Mouse (Mus musculus) limb, embryonic 13.5 days (tissue): ENCODE measurements at regions not wholly inside any gene's neighbourhood (a gene's known extent, or its start where the extent isn't known, plus 50 kb on each side); places are given as distances from the start of the nearest gene placed in this dataset.
"Not testable (repeated sequence)": the region's sequence is repeated elsewhere in the genome, so short reads cannot be mapped to it uniquely, and the experiment has no call there.

ENCODE experiments used
- ATAC-seq: fragments of 200-750 bp; cut with Nextera tagmentation; 2 replicates; pipeline ENCODE4 v1.8.0; 2017; ENCODE audit warnings: low read depth, moderate number of reproducible peaks, moderate TSS enrichment; ENCODE audit not compliant: low FRiP score
- H3K27ac ChIP-seq: fragments of 300-500 bp; sonication (generic); 2 replicates; pipeline ENCODE4 v1.5.1; 2015; ENCODE audit warnings: inconsistent platforms, mild to moderate bottlenecking, moderate library complexity
- H3K27me3 ChIP-seq: fragments of 300-500 bp; sonication (generic); 2 replicates; pipeline ENCODE4 v1.6.1; 2015; ENCODE audit warnings: mild to moderate bottlenecking, inconsistent platforms
- H3K36me3 ChIP-seq: fragments of 300-500 bp; sonication (generic); 2 replicates; pipeline ENCODE4 v1.6.1; 2015; ENCODE audit warnings: inconsistent platforms, mild to moderate bottlenecking, moderate library complexity
- H3K4me1 ChIP-seq: fragments of 300-500 bp; sonication (generic); 2 replicates; pipeline ENCODE4 v1.6.1; 2015; ENCODE audit warnings: inconsistent platforms
- H3K4me2 ChIP-seq: fragments of 300-500 bp; sonication (generic); replicated peaks from 2 replicates; pipeline ENCODE4 v1.6.1; 2015; ENCODE audit warnings: inconsistent platforms, mild to moderate bottlenecking, moderate library complexity
- H3K4me3 ChIP-seq: fragments of 300-500 bp; sonication (generic); 2 replicates; pipeline ENCODE4 v1.5.1; 2015; ENCODE audit warnings: moderate library complexity, mild to moderate bottlenecking, inconsistent platforms
- H3K9ac ChIP-seq: fragments of 300-500 bp; sonication (generic); 2 replicates; pipeline ENCODE4 v1.6.1; 2015; ENCODE audit warnings: mild to moderate bottlenecking, inconsistent platforms
- H3K9me3 ChIP-seq: fragments of 300-500 bp; sonication (generic); 2 replicates; pipeline ENCODE4 v1.6.1; 2016; ENCODE audit warnings: inconsistent platforms
- WGBS: fragments of 180-500 bp; shearing (Covaris S2); methylation state at CpG from one replicate; pipeline ENCODE4 v1.1.7; 2015; 5-methylcytosine and 5-hydroxymethylcytosine counted together

DNA sequence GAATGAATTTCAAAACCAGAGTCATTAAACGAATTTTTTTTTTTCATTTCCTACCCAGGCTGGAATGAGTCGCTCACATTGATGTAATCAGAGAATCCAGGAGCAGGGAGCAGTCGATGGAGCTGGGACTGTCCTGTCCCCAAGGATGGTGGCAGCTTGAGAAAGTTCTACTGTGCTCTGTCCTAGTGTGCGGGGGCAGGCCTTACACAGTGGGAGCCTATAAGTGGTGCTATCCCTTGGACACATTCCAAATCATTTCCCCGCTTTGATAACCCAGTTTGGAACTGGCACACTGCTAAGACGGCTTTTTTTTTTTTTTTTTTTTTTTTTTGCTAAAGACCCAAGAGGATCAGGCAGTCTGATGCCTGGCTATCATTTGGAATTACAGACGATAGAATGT, 137.5 kb upstream of the 1700056E22Rik start:
- ATAC-seq = no peak

DNA sequence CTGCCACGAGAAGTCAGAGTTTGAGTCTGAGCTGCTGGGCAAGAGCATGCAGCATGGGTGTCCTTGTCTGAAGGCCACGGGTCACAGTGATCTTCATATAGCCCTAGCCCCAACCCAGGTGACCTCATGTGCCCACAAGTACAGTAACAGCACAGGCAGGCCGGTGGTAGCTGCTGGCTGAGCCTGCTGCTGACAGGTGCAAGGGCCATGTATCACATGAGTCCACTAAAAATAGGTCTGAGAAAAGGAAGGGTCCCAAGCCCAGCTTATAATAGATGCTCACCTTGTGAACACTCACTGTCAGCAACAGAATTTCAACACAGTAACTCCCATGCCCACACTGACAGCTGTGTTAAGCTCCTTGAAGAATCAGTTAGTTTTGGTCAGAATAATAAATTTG, 136.8 kb upstream of the 1700056E22Rik start:
- Histone ChIP-seq H3K4me3 (no peak overlapping the region), H3K27ac (no peak overlapping the region), H3K4me2 (no peak overlapping the region), H3K36me3 (no peaks in the 10 kb centered on the region), H3K27me3 (no peaks in the 10 kb centered on the region), H3K4me1 (no peaks in the 10 kb centered on the region), H3K9ac (no peak overlapping the region), H3K9me3 (no peaks in the 10 kb centered on the region)
- no peak for ATAC-seq
- WGBS = 75% methylated on average over 3 of the region's 3 CpGs

More for the DNA sequence above, 137.5 kb upstream of the 1700056E22Rik start:
- Histone ChIP-seq H3K4me1 (no peaks in the 10 kb centered on the region), H3K4me2 (no peak overlapping the region), H3K27ac (no peak overlapping the region), H3K9ac (no peak overlapping the region), H3K36me3 (no peaks in the 10 kb centered on the region), H3K4me3 (no peak overlapping the region), H3K9me3 (no peaks in the 10 kb centered on the region), H3K27me3 (no peaks in the 10 kb centered on the region)
- 73% methylated on average over 7 of the region's 7 CpGs for WGBS

DNA sequence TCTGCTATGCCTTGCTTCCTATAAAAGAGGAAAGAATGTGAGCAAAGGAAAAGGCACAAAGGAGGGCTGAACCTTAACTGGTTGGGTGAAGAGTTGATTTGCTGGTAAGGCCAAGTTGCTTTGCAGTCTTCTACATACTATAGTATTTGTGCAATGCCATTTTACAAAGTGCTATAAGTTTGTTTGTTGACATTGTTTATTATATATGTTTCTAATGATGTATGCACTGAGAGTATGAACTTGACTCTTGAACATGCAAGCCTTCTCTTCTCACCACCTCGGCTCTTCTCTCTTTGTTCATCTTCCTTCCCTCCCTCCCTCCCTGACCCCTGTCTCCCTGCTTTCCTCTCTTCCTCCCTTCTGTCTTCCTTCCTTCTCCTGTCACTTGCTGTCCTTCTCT, 135.9 kb upstream of the 1700056E22Rik start:
- WGBS = 69% methylated on average over 1 of the region's 1 CpGs
- no peak for ATAC-seq

DNA sequence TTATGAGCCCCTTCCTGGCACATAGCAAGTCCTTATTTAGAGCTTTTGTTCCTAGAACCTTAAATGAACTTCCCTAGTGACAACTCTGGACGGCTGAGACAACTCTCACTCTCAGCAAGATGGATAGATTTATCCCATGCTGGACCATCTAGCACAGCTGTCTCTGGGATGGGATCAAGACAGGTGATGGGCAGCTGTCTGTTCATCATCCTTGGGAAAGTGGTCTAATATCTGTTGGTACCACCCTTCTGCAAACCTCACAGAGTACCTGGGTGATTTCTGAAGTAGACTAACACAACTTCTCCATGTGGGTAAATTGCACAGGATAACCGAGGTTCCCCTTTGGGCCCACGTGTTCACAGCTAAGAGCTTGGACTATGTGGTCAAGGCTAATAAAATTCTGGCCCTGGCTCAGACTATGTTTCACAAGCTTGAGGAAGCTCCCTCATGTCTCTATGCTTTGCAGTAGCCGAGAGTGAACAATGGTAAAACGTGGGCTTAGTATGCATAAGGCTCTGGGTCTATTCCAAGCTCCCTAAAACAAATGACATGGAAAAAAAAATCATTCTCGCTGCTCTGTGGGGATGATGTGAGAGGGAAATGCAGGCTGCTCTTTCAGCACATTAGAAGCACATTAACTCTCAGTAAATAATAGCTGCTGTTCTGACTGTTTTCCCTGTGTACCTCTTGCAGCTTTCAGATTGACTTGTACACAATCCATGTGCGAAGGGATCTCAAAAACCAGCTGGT, 135.1 kb upstream of the 1700056E22Rik start:
- no peaks in the 10 kb centered on the region for H3K27me3 ChIP-seq
- no peak overlapping the region for H3K27ac ChIP-seq
- H3K9me3 ChIP-seq = no peaks in the 10 kb centered on the region
- no peaks in the 10 kb centered on the region for H3K4me1 ChIP-seq
- ATAC-seq = no peak
- no peak overlapping the region for H3K9ac ChIP-seq
- H3K4me3 ChIP-seq = no peak overlapping the region
- WGBS = 71% methylated on average over 7 of the region's 7 CpGs
- no peaks in the 10 kb centered on the region for H3K36me3 ChIP-seq
- H3K4me2 ChIP-seq = no peak overlapping the region

More for the DNA sequence above, 135.9 kb upstream of the 1700056E22Rik start:
- Histone ChIP-seq H3K27ac (no peak overlapping the region), H3K4me3 (no peak overlapping the region), H3K9me3 (no peaks in the 10 kb centered on the region), H3K4me2 (no peak overlapping the region), H3K4me1 (no peaks in the 10 kb centered on the region), H3K36me3 (no peaks in the 10 kb centered on the region), H3K9ac (no peak overlapping the region), H3K27me3 (no peaks in the 10 kb centered on the region)

DNA sequence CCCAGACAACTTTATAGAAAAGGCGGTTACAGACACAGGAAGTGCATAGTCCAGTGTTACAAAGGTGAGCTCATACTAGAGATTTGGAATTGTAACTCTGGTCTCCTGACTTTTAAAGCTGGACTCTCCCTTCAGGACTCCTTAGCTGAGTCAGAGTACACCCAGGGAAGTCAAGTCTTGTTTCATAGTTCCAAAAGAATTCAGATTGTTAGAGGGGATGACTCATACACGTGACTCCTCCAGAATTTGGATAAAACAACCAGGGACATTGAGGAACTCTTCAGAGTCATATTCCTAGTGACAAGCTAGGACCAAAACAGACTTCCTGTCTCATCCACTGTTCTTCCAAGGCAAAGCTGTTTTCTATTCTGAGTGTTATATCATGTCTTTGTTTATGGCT, 132.8 kb upstream of the 1700056E22Rik start:
- Histone ChIP-seq H3K27ac (no peak overlapping the region), H3K36me3 (no peaks in the 10 kb centered on the region), H3K9ac (no peak overlapping the region), H3K9me3 (no peaks in the 10 kb centered on the region), H3K4me2 (no peak overlapping the region), H3K4me1 (no peaks in the 10 kb centered on the region), H3K27me3 (no peaks in the 10 kb centered on the region), H3K4me3 (no peak overlapping the region)
- ATAC-seq = no peak
- 75% methylated on average over 2 of the region's 2 CpGs for WGBS

DNA sequence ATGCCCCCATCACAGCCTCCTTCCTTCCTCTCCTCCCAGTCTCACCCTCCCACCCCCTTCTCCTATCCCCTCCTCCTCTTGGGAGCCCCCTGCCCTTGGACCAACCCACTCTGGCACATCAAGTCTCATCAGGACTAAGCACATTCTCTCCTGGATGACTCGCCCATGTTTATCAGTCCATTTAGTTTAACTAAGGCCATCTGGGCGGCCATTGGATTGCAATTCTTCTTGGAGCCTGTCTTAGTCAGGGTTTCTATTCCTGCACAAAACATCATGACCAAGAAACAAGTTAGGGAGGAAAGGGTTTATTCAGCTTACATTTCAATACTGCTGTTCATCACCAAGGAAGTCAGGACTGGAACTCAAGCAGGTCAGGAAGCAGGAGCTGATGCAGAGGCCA, 128.4 kb upstream of the 1700056E22Rik start:
- H3K4me3 ChIP-seq, H3K27me3 ChIP-seq, H3K9ac ChIP-seq, H3K9me3 ChIP-seq, H3K4me2 ChIP-seq, ATAC-seq, H3K27ac ChIP-seq, H3K36me3 ChIP-seq, H3K4me1 ChIP-seq: not testable (repeated sequence)
- WGBS = 73% methylated on average over 2 of the region's 2 CpGs

DNA sequence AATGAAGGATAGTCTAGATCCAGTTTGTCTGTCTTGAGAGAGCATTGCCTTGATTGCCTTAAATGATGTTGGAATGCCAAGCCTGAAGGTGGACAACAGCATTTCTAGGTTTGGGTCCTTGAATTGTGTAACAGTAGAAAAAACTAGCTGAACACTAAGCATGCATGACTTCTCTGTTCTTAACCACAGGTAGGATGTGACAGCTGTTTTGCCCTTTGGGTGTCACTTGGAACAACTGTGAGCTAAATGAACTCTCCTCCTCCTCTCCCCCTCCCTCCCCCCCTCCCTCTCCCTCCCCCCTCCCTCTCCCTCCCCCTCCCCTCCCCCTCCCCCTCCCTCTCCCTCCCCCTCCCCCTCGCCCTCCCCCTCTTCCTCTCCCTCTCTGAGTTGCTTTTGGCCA, 113.6 kb upstream of the 1700056E22Rik start:
- H3K27me3 ChIP-seq = no peaks in the 10 kb centered on the region
- 0 out of 2 replicates have a peak, but pooled peaks cover 5% of the 10 kb centered on the region for H3K4me1 ChIP-seq
- no peak for ATAC-seq
- WGBS = no CpG with 5 or more reads among the region's 1 CpGs
- no peak overlapping the region for H3K9ac ChIP-seq
- H3K4me2 ChIP-seq = no peak overlapping the region
- no peak overlapping the region for H3K4me3 ChIP-seq
- no peaks in the 10 kb centered on the region for H3K36me3 ChIP-seq
- no peak overlapping the region for H3K27ac ChIP-seq
- no peaks in the 10 kb centered on the region for H3K9me3 ChIP-seq

DNA sequence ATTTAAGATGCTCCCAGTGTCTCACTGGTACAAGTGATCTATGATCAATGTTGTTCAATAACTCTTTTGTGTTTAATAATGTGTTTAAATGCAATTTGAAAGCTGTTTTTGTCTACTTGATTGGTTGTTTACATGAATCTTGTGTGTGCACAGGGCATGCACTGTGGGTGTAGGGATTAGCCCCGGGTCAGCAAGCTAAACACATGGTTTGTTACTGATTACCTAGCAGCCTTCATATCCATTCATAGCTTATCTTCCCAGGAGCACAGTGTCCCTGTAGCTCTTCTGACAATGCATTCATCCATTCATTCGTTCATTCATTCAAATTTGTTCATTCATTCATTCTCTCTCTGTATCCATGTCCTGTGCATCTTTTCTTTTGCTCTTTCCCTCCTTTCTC, 108.9 kb upstream of the 1700056E22Rik start:
- no peak overlapping the region for H3K27ac ChIP-seq
- ATAC-seq = no peak
- no peak overlapping the region for H3K4me2 ChIP-seq
- no peak overlapping the region for H3K9ac ChIP-seq
- no peak overlapping the region for H3K4me3 ChIP-seq
- no peaks in the 10 kb centered on the region for H3K9me3 ChIP-seq
- WGBS = 62% methylated on average over 2 of the region's 2 CpGs
- H3K36me3 ChIP-seq = no peaks in the 10 kb centered on the region
- 0 out of 2 replicates have a peak, but pooled peaks cover 5% of the 10 kb centered on the region for H3K4me1 ChIP-seq
- no peaks in the 10 kb centered on the region for H3K27me3 ChIP-seq

DNA sequence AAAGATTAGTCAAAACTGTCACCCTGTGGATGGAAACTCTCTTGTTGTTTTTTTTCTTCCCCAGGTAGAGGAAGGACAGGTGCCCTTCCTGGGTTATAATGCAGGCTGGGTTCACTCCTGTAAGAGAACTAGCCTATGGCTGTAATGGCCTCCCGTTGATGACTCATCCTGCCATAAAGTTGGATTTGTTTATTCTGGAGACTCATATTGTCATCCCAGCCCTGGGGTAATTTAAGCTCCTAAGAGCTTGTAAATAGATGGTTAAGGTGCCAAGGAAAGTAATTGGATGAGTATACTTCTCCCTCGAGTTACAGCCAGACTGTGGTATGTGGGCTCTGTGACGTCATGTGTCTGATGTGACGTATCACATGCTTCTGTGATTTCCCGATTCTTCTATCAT, 106.4 kb upstream of the 1700056E22Rik start:
- 0 out of 2 replicates have a peak, but pooled peaks cover 5% of the 10 kb centered on the region for H3K4me1 ChIP-seq
- H3K4me2 ChIP-seq = no peak overlapping the region
- 42% methylated on average over 5 of the region's 5 CpGs for WGBS
- ATAC-seq = no peak
- H3K27ac ChIP-seq = no peak overlapping the region
- no peaks in the 10 kb centered on the region for H3K9me3 ChIP-seq
- H3K4me3 ChIP-seq = no peak overlapping the region
- no peaks in the 10 kb centered on the region for H3K36me3 ChIP-seq
- H3K27me3 ChIP-seq = no peaks in the 10 kb centered on the region
- H3K9ac ChIP-seq = no peak overlapping the region

DNA sequence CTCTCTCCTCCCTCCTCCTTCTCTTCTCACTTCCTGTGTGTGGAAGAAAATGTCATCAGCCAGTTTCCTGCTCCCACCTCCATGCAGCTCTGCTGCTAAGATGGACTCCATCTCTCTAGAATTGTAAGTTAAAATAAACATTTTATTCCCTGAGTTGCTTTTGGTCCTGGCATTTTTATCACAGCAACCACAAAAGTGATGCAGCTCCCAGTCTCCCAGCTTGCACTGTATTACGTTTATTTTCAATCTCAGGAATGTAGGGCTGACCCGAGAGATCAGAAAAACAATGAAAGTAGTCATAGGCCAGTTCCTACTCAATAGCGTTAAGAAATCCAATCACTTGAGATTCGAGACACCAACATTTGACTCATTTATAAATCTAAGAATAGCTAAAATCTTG, 106.0 kb upstream of the 1700056E22Rik start:
- ATAC-seq = no peak
- 68% methylated on average over 4 of the region's 4 CpGs for WGBS
- H3K4me1 ChIP-seq = 0 out of 2 replicates have a peak, but pooled peaks cover 5% of the 10 kb centered on the region

DNA sequence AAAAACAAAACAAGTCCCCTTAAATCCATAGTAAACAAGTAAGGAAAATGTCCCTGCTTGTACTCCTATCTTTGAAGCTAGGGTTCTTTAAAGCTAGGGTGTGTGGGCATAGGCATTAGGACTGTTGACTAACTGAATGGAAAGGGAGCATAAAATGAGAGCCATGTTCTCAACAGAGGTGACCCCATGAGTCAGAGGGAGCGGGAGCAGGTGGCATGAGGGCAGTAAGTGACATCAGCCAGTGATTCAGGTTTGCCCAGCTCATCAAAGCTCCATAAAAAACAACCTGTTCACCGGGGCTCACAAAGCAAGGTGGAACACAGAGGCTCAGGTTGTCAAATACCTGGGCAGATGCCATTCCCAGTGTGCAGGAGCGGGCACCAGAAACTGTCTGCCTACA, 104.6 kb upstream of the 1700056E22Rik start:
- no peak overlapping the region for H3K27ac ChIP-seq
- no peaks in the 10 kb centered on the region for H3K9me3 ChIP-seq
- no peak overlapping the region for H3K4me3 ChIP-seq
- no peak overlapping the region for H3K4me2 ChIP-seq
- no peak overlapping the region for H3K9ac ChIP-seq
- no peak for ATAC-seq
- no peaks in the 10 kb centered on the region for H3K27me3 ChIP-seq
- WGBS = 83% methylated on average over 3 of the region's 3 CpGs
- H3K36me3 ChIP-seq = no peaks in the 10 kb centered on the region
- H3K4me1 ChIP-seq = no peaks in the 10 kb centered on the region

More for the DNA sequence above, 106.0 kb upstream of the 1700056E22Rik start:
- no peak overlapping the region for H3K4me2 ChIP-seq
- H3K36me3 ChIP-seq = no peaks in the 10 kb centered on the region
- no peak overlapping the region for H3K4me3 ChIP-seq
- H3K9ac ChIP-seq = no peak overlapping the region
- no peaks in the 10 kb centered on the region for H3K9me3 ChIP-seq
- no peaks in the 10 kb centered on the region for H3K27me3 ChIP-seq
- no peak overlapping the region for H3K27ac ChIP-seq

DNA sequence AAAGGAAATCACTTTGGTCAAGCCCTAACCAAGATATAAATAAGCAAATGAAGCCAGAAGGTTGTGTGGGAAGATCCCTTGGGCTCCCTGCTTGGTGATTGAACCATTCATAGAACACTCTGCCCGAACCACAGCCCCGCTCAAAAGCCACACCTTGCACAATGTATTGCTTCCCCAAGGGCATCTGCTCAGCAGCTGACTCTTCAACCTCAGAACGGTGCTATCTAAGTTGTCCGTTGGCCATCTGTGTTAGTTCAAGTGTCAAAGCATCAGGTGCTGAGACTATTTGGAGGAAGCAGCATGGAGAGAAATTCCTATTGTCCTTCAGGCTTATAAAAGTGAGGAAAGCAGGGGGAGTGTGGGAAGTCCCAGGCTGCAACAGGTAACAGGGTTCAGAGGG, 96.8 kb upstream of the 1700056E22Rik start:
- ATAC-seq = no peak
- no peak overlapping the region for H3K9ac ChIP-seq

DNA sequence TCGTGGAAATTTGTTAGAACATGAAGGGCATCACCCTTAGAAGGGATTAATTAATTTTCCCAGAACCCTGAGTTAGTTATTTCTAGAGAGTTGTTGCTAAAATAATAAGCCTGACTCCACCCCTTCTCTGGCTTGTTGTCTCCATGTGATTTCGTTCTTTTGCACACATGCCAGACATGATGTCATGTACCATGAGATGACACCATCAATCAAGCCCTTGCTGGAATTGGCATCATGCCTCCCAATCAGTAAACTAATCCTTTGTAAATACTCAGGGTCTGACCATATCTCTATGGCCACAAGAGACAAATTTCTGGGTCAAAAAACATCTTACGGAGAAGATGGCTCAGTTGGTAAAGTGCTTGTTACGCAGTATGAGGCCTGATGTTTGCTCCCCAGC, 93.2 kb upstream of the 1700056E22Rik start:
- no peak overlapping the region for H3K9ac ChIP-seq
- H3K4me2 ChIP-seq = no peak overlapping the region
- no peaks in the 10 kb centered on the region for H3K36me3 ChIP-seq
- no peaks in the 10 kb centered on the region for H3K27me3 ChIP-seq
- no peak overlapping the region for H3K27ac ChIP-seq
- H3K4me1 ChIP-seq = no peaks in the 10 kb centered on the region
- ATAC-seq = no peak
- 82% methylated on average over 4 of the region's 4 CpGs for WGBS
- no peak overlapping the region for H3K4me3 ChIP-seq
- H3K9me3 ChIP-seq = no peaks in the 10 kb centered on the region

More for the DNA sequence above, 96.8 kb upstream of the 1700056E22Rik start:
- Histone ChIP-seq H3K4me1 (no peaks in the 10 kb centered on the region), H3K4me2 (no peak overlapping the region), H3K27ac (no peak overlapping the region), H3K9me3 (no peaks in the 10 kb centered on the region), H3K27me3 (no peaks in the 10 kb centered on the region), H3K36me3 (no peaks in the 10 kb centered on the region), H3K4me3 (no peak overlapping the region)
- 74% methylated on average over 4 of the region's 4 CpGs for WGBS
